7 mouse cellular contexts compared by ENCODE assay signal in genomic region chr13:43182465-43183201, GRCm38 (mm10). TPM values are rescaled to one million over a fixed set of nuclear protein-coding genes. Genes with fewer than 3 reads are reported as not detected.
DNase-seq lines count a peak whose midpoint lies in the region; ATAC-seq lines count a peak whose summit lies in the region.

No protein-coding gene starts in this region.

- no peaks in the 10 kb centered on the region for H3K36me3 ChIP-seq in limb, embryonic 11.5 days (ENCODE audit: control insufficient read depth, insufficient read depth, low read length)
- H3K36me3 ChIP-seq in midbrain, embryonic 14.5 days (ENCODE audit: control insufficient read depth, insufficient read depth, low read length) = no peaks in the 10 kb centered on the region

- ATAC-seq in limb, embryonic 11.5 days (ENCODE audit: insufficient number of reproducible peaks, low FRiP score, low TSS enrichment, low read depth) = peak; percentile 67; the same call in 1 of the 2 replicates
- peak; percentile 43; the same call in 1 of the 2 replicates for ATAC-seq in midbrain, embryonic 14.5 days (ENCODE audit: low FRiP score, low TSS enrichment)

- H3K9ac ChIP-seq in limb, embryonic 11.5 days (ENCODE audit: low read length) = no peak overlapping the region
- H3K9ac ChIP-seq in midbrain, embryonic 14.5 days (replicated peaks; ENCODE audit: low read length) = peak overlapping the region; percentile 16; the same call in 1 of the 2 replicates

- peak overlapping the region; percentile 45 for H3K4me2 ChIP-seq in limb, embryonic 11.5 days (ENCODE audit: low read depth, severe bottlenecking)
- peak overlapping the region; percentile 55 for H3K4me2 ChIP-seq in midbrain, embryonic 14.5 days (ENCODE audit: low read length)

- H3K27me3 ChIP-seq in limb, embryonic 11.5 days (ENCODE audit: control insufficient read depth, insufficient read depth, low read length) = no peaks in the 10 kb centered on the region
- no peaks in the 10 kb centered on the region for H3K27me3 ChIP-seq in midbrain, embryonic 14.5 days (ENCODE audit: control insufficient read depth, insufficient read depth, low read length)

- H3K4me3 ChIP-seq in limb, embryonic 11.5 days (ENCODE audit: low read depth, low read length) = peak overlapping the region; percentile 24
- H3K4me3 ChIP-seq in midbrain, embryonic 14.5 days (replicated peaks; ENCODE audit: low read depth, low read length) = 0 out of 2 replicates have a peak overlapping the region, but pooled peaks have one; percentile 16

- peak; percentile 86 to 87 for DNase-seq in adrenal gland, adult 18-20 months (ENCODE audit: low spot score in 2 of 2)
- peak; percentile 95 for DNase-seq in embryo, embryonic 10 days (ENCODE audit: low spot score)
- DNase-seq in gastrocnemius, postnatal 4 days (ENCODE audit: low spot score in 2 of 2) = peak; percentile 60 to 84
- peak; percentile 47 for DNase-seq in kidney, adult 11 months
- peak; percentile 91 for DNase-seq in limb, embryonic 11.5 days (ENCODE audit: low spot score)
- DNase-seq in midbrain, embryonic 14.5 days = peak; percentile 96
- DNase-seq in spleen, adult 18-20 months = peak; percentile 53 to 79

- no peak overlapping the region for H3K27ac ChIP-seq in limb, embryonic 11.5 days (replicated peaks; ENCODE audit: low read depth, low read length)
- 0 out of 2 replicates have a peak overlapping the region, but pooled peaks have one; percentile 13 for H3K27ac ChIP-seq in midbrain, embryonic 14.5 days (replicated peaks; ENCODE audit: low read depth, low read length)

- H3K9me3 ChIP-seq in limb, embryonic 11.5 days (ENCODE audit: control insufficient read depth, low read length) = no peaks in the 10 kb centered on the region
- no peaks in the 10 kb centered on the region for H3K9me3 ChIP-seq in midbrain, embryonic 14.5 days (ENCODE audit: control insufficient read depth, low read length)

- WGBS in limb, embryonic 11.5 days = 13% methylated on average over 14 of the region's 14 CpGs
- WGBS in midbrain, embryonic 14.5 days = 14% methylated on average over 14 of the region's 14 CpGs

- peaks cover 2% of the 10 kb centered on the region; the same call in 1 of the 2 replicates for H3K4me1 ChIP-seq in limb, embryonic 11.5 days (ENCODE audit: control insufficient read depth, insufficient read depth, low read length)
- 0 out of 2 replicates have a peak, but pooled peaks cover 5% of the 10 kb centered on the region for H3K4me1 ChIP-seq in midbrain, embryonic 14.5 days (ENCODE audit: control insufficient read depth, insufficient read depth, low read length)

RNA-seq across cellular contexts. Expression of gene Tbc1d7, which starts 11.3 kb away (rescaled TPM):
- 10 to 100 TPM; 11.4 to 13.5 TPM for total RNA-seq in adrenal gland, adult 18-20 months (2021)
- 10 to 100 TPM; 24.0 to 26.8 TPM for total RNA-seq in gastrocnemius, postnatal 4 days (2021)
- 63.1 and 65.0 TPM in 2 replicates for polyA plus RNA-seq in limb, embryonic 11.5 days (2014; fragmentation: Nextera tagmentation; extraction: Ambion mirVana)
- polyA plus RNA-seq in midbrain, embryonic 14.5 days (2014; fragmentation: Nextera tagmentation; extraction: Ambion mirVana) = 101 and 104 TPM in 2 replicates
